Mouse (Mus musculus) midbrain, embryonic 12.5 days (tissue): Measurements from ENCODE around the gene Negr1. TPM values are rescaled to one million over a fixed set of nuclear protein-coding genes. Genes with fewer than 3 reads are reported as not detected.
A peak's percentile ranks its signal among the peaks of the same experiment; 100 is the strongest.

Experiments
- ATAC-seq: fragments of 200-750 bp; cut with Nextera tagmentation; 2 replicates; pipeline ENCODE4 v1.8.0; 2017; ENCODE audit warnings: low read depth, moderate TSS enrichment, moderate library complexity; ENCODE audit not compliant: low FRiP score
- H3K27ac ChIP-seq: fragments of 300-500 bp; sonication (generic); replicated peaks from 2 replicates; pipeline ENCODE4 v1.5.1; 2016; ENCODE audit warnings: mild to moderate bottlenecking
- H3K27me3 ChIP-seq: fragments of 300-500 bp; sonication (generic); 2 replicates; pipeline ENCODE4 v1.6.1; 2016; ENCODE audit warnings: mild to moderate bottlenecking
- H3K36me3 ChIP-seq: fragments of 300-500 bp; sonication (generic); 2 replicates; pipeline ENCODE4 v1.6.1; 2016
- H3K4me1 ChIP-seq: fragments of 300-500 bp; sonication (generic); 2 replicates; pipeline ENCODE4 v1.6.1; 2016
- H3K4me2 ChIP-seq: fragments of 300-500 bp; sonication (generic); replicated peaks from 2 replicates; pipeline ENCODE4 v1.6.1; 2016; ENCODE audit warnings: mild to moderate bottlenecking, moderate library complexity
- H3K4me3 ChIP-seq: fragments of 300-500 bp; sonication (generic); 2 replicates; pipeline ENCODE4 v1.5.1; 2016; ENCODE audit warnings: mild to moderate bottlenecking
- H3K9ac ChIP-seq: fragments of 300-500 bp; sonication (generic); replicated peaks from 2 replicates; pipeline ENCODE4 v1.6.1; 2016; ENCODE audit warnings: mild to moderate bottlenecking, moderate library complexity
- H3K9me3 ChIP-seq: fragments of 300-500 bp; sonication (generic); 2 replicates; pipeline ENCODE4 v1.6.1; 2016; ENCODE audit warnings: mild to moderate bottlenecking
- WGBS: fragments of 180-500 bp; shearing (Covaris S2); methylation state at CpG from one replicate; pipeline ENCODE4 v1.1.7; 2016; 5-methylcytosine and 5-hydroxymethylcytosine counted together
- polyA plus RNA-seq: library from polyadenylated mRNA; unstranded; fragments of >200 nt; fragmentation: Nextera tagmentation; extraction: Ambion mirVana; gene quantifications from 2 replicates; pipeline ENCODE4 v1.2.1, GENCODE M21; 2016

Gene Negr1
- polyA plus RNA-seq, 1 experiment from 2014 or later, result 12.8 TPM

- H3K27me3 ChIP-seq, result no peaks in the 10 kb centered on the region
- no peak overlapping the region for H3K27ac ChIP-seq
- H3K4me3 ChIP-seq, result no peak overlapping the region
- no peaks in the 10 kb centered on the region for H3K4me1 ChIP-seq
- 86% methylated on average over 1 of the region's 1 CpGs for WGBS
- no peaks in the 10 kb centered on the region for H3K9me3 ChIP-seq
- no peaks in the 10 kb centered on the region for H3K36me3 ChIP-seq
- no peak overlapping the region for H3K9ac ChIP-seq
- H3K4me2 ChIP-seq, result no peak overlapping the region
- no peak for ATAC-seq
These were observed 324.1 kb downstream of the Negr1 start for GRCm38 (mm10) chr3:156885689-156886088.

- no peaks in the 10 kb centered on the region for H3K36me3 ChIP-seq
- no peak overlapping the region for H3K27ac ChIP-seq
- no peaks in the 10 kb centered on the region for H3K27me3 ChIP-seq
- H3K4me1 ChIP-seq, result no peaks in the 10 kb centered on the region
- WGBS, result 87% methylated on average over 3 of the region's 3 CpGs
- H3K4me3 ChIP-seq, result no peak overlapping the region
- H3K9me3 ChIP-seq, result no peaks in the 10 kb centered on the region
- no peak overlapping the region for H3K4me2 ChIP-seq
- no peak overlapping the region for H3K9ac ChIP-seq
- no peak for ATAC-seq
These were observed 325.3 kb downstream of the Negr1 start for GRCm38 (mm10) chr3:156886915-156887314.

- 88% methylated on average over 4 of the region's 4 CpGs for WGBS
- ATAC-seq, result no peak
These were observed 329.4 kb downstream of the Negr1 start for GRCm38 (mm10) chr3:156890986-156891385.

GRCm38 (mm10) chr3:156895322-156895721 lies 333.7 kb downstream of the Negr1 start:
- no peak overlapping the region for H3K27ac ChIP-seq
- 57% methylated on average over 4 of the region's 4 CpGs for WGBS

More at GRCm38 (mm10) chr3:156890986-156891385, 329.4 kb downstream of the Negr1 start:
- no peak overlapping the region for H3K9ac ChIP-seq
- H3K27me3 ChIP-seq, result no peaks in the 10 kb centered on the region
- no peak overlapping the region for H3K27ac ChIP-seq
- H3K36me3 ChIP-seq, result no peaks in the 10 kb centered on the region
- no peak overlapping the region for H3K4me2 ChIP-seq
- no peaks in the 10 kb centered on the region for H3K9me3 ChIP-seq
- peaks cover 5% of the 10 kb centered on the region for H3K4me1 ChIP-seq
- no peak overlapping the region for H3K4me3 ChIP-seq

GRCm38 (mm10) chr3:156896106-156896505 lies 334.5 kb downstream of the Negr1 start:
- Histone ChIP-seq H3K36me3 (no peaks in the 10 kb centered on the region), H3K9ac (no peak overlapping the region), H3K27me3 (no peaks in the 10 kb centered on the region), H3K4me2 (no peak overlapping the region), H3K27ac (no peak overlapping the region), H3K4me1 (peaks cover 5% of the 10 kb centered on the region), H3K4me3 (no peak overlapping the region), H3K9me3 (no peaks in the 10 kb centered on the region)
- WGBS, result 83% methylated on average over 4 of the region's 4 CpGs
- 0 out of 2 replicates have a peak, but pooled peaks have one; percentile 56 for ATAC-seq

More at GRCm38 (mm10) chr3:156895322-156895721, 333.7 kb downstream of the Negr1 start:
- peak; percentile 44 for ATAC-seq
- Histone ChIP-seq H3K4me3 (no peak overlapping the region), H3K36me3 (no peaks in the 10 kb centered on the region), H3K27me3 (no peaks in the 10 kb centered on the region), H3K9me3 (no peaks in the 10 kb centered on the region), H3K4me2 (no peak overlapping the region), H3K9ac (no peak overlapping the region), H3K4me1 (peaks cover 5% of the 10 kb centered on the region)

GRCm38 (mm10) chr3:156896552-156896951 lies 335.0 kb downstream of the Negr1 start:
- 56% methylated on average over 1 of the region's 1 CpGs for WGBS

GRCm38 (mm10) chr3:156901140-156901539 lies 339.5 kb downstream of the Negr1 start:
- H3K4me3 ChIP-seq, result no peak overlapping the region
- H3K4me1 ChIP-seq, result peaks cover 7% of the 10 kb centered on the region; the same call in 1 of the 2 replicates
- no peak overlapping the region for H3K9ac ChIP-seq
- H3K36me3 ChIP-seq, result no peaks in the 10 kb centered on the region
- 90% methylated on average over 3 of the region's 3 CpGs for WGBS
- no peak for ATAC-seq
- no peaks in the 10 kb centered on the region for H3K9me3 ChIP-seq
- no peaks in the 10 kb centered on the region for H3K27me3 ChIP-seq
- H3K4me2 ChIP-seq, result no peak overlapping the region
- no peak overlapping the region for H3K27ac ChIP-seq

More at GRCm38 (mm10) chr3:156896552-156896951, 335.0 kb downstream of the Negr1 start:
- H3K4me3 ChIP-seq, result no peak overlapping the region
- H3K36me3 ChIP-seq, result no peaks in the 10 kb centered on the region
- H3K9ac ChIP-seq, result no peak overlapping the region
- H3K9me3 ChIP-seq, result no peaks in the 10 kb centered on the region
- no peaks in the 10 kb centered on the region for H3K27me3 ChIP-seq
- H3K4me1 ChIP-seq, result peaks cover 5% of the 10 kb centered on the region
- ATAC-seq, result no peak
- no peak overlapping the region for H3K4me2 ChIP-seq
- no peak overlapping the region for H3K27ac ChIP-seq

GRCm38 (mm10) chr3:156903925-156904576 lies 342.5 kb downstream of the Negr1 start:
- Histone ChIP-seq H3K4me3 (no peak overlapping the region), H3K36me3 (no peaks in the 10 kb centered on the region), H3K4me1 (peaks cover 7% of the 10 kb centered on the region; the same call in 1 of the 2 replicates), H3K9ac (no peak overlapping the region), H3K27ac (peak overlapping the region; percentile 42; the same call in 1 of the 2 replicates), H3K9me3 (no peaks in the 10 kb centered on the region), H3K4me2 (no peak overlapping the region), H3K27me3 (no peaks in the 10 kb centered on the region)
- peak; percentile 76 for ATAC-seq
- WGBS, result 51% methylated on average over 9 of the region's 9 CpGs

GRCm38 (mm10) chr3:156912816-156913215 lies 351.2 kb downstream of the Negr1 start:
- Histone ChIP-seq H3K36me3 (no peaks in the 10 kb centered on the region), H3K9me3 (no peaks in the 10 kb centered on the region), H3K4me2 (no peak overlapping the region), H3K4me3 (no peak overlapping the region), H3K27me3 (no peaks in the 10 kb centered on the region), H3K4me1 (no peaks in the 10 kb centered on the region), H3K27ac (no peak overlapping the region), H3K9ac (no peak overlapping the region)
- 94% methylated on average over 3 of the region's 3 CpGs for WGBS
- no peak for ATAC-seq

- Histone ChIP-seq H3K36me3 (no peaks in the 10 kb centered on the region), H3K4me3 (no peak overlapping the region), H3K27me3 (no peaks in the 10 kb centered on the region), H3K4me1 (no peaks in the 10 kb centered on the region), H3K9ac (no peak overlapping the region), H3K27ac (no peak overlapping the region), H3K9me3 (no peaks in the 10 kb centered on the region), H3K4me2 (no peak overlapping the region)
- ATAC-seq, result no peak
These were observed 359.8 kb downstream of the Negr1 start for GRCm38 (mm10) chr3:156921369-156921768.

- H3K27me3 ChIP-seq, result no peaks in the 10 kb centered on the region
- no peaks in the 10 kb centered on the region for H3K4me1 ChIP-seq
- no peak overlapping the region for H3K4me2 ChIP-seq
- no peaks in the 10 kb centered on the region for H3K36me3 ChIP-seq
- H3K9ac ChIP-seq, result no peak overlapping the region
- no peaks in the 10 kb centered on the region for H3K9me3 ChIP-seq
- 88% methylated on average over 1 of the region's 1 CpGs for WGBS
- no peak for ATAC-seq
- no peak overlapping the region for H3K4me3 ChIP-seq
- no peak overlapping the region for H3K27ac ChIP-seq
These were observed 361.6 kb downstream of the Negr1 start for GRCm38 (mm10) chr3:156923159-156923558.

- Histone ChIP-seq H3K9me3 (no peaks in the 10 kb centered on the region), H3K27ac (no peak overlapping the region), H3K4me2 (no peak overlapping the region), H3K9ac (no peak overlapping the region), H3K36me3 (no peaks in the 10 kb centered on the region), H3K4me1 (no peaks in the 10 kb centered on the region), H3K27me3 (no peaks in the 10 kb centered on the region), H3K4me3 (no peak overlapping the region)
- WGBS, result 93% methylated on average over 5 of the region's 5 CpGs
- ATAC-seq, result no peak
These were observed 363.5 kb downstream of the Negr1 start for GRCm38 (mm10) chr3:156925102-156925501.
